Mouse (Mus musculus) megakaryocyte-erythroid progenitor cell, adult 5-6 weeks (primary cell): ENCODE measurements around the gene Srp14. TPM values are rescaled to one million over a fixed set of nuclear protein-coding genes. Genes with fewer than 3 reads are reported as not detected.
A peak's percentile ranks its signal among the peaks of the same experiment; 100 is the strongest.

Experiments
- ATAC-seq: replicated peaks from 2 replicates; pipeline ENCODE4 v1.8.0; 2016; ENCODE audit warnings: mild to moderate bottlenecking, inconsistent platforms; ENCODE audit not compliant: severe bottlenecking, poor library complexity, low FRiP score, low TSS enrichment
- total RNA-seq, 2 experiments: library from RNA; stranded (forward) in 1 of 2; stranded (reverse) in 1 of 2; fragments of 200-1000, 215-1000 nt in 1 of 2; fragments of >200 nt in 1 of 2; fragmentation: Nextera tagmentation in 1 of 2; gene quantifications; 2 replicates each; pipeline ENCODE4 v1.2.3; 2014 to 2017

The Srp14 gene
- total RNA-seq, 2 experiments from 2014 or later = 129 to 137 TPM

GRCm38 (mm10) chr2:118445696-118446674, 33.5 kb downstream of the Srp14 start:
- ATAC-seq = no peak

DNA sequence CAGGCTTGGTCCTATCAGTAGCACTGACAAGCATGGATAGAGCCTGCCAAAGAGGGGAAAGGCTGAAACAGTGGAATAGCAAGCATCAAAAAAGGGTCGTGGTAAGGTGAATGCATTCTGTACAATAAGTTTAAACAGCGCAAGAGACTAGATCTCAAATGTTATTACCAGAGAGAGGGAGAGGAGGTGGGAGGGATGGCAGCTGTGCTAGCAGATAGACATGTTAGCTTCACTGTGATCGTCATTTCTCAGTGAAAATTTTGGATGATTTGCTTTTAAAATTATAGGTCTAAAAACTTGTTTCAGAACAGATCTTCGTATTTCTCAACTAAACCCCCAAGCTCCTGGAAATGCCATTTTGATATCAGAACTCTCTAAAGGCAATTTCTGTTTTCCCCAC, 36.8 kb downstream of the Srp14 start:
- no peak for ATAC-seq

- no peak for ATAC-seq
These were observed 37.3 kb downstream of the Srp14 start for GRCm38 (mm10) chr2:118442172-118442571.

DNA sequence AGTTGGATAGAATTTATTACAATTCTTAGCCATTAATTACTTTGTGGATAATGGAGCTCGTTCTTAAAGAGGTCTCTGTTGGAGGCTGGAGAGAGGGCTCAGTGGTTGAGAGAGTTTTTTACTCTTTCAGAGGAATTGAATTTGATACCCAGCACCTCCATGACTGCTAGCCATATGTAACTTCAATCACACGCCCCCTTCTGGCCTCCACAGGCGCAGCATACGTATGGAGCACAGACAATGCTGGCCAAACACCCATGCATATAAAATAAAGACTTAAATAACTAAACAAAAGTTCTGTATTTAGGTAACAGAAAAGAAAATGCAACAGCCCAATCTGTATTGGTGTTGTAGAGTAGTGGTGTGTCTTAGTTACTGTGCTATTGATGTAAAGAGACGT, 47.9 kb downstream of the Srp14 start:
- ATAC-seq = peak; percentile 82

GRCm38 (mm10) chr2:118430630-118431029, 48.9 kb downstream of the Srp14 start:
- ATAC-seq = no peak

DNA sequence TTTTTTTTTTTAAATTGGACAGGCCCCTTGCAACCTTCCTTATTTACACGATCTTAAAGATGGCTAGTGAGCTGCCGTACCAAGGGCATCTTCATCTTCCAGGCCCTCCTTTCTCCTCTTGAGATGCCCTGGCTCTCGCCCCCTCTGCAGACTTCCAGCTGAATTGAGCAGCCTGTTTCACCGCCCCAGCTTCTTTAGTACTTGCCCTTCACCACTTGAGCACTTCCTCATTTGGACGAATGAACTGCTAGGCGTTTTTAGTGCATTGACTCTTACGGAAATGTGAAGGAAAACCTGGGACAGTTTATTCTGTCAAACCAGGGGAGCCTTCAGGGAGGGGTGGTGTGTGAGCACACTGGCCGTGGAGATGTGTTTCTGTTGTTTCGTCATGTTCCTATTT, 50.2 kb downstream of the Srp14 start:
- ATAC-seq = no peak

DNA sequence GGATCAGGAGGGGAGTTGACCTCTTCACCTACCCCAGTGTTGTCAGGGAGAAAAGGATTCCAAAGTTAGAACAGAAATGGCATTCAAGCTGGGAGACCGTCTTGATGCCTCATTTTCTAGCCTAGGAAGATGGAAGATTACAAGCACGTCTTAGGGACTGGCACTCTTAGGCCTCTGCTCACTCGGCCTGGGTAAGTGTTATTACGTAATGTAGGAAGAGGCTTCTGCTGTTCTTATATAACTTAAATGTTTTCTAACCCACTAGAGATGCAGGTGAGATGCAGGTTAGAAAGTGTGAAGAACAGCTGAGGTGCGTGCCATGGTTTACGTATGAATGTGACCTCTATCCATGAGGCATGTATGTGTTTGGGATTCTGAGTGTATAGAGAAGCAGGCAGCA, 51.2 kb downstream of the Srp14 start:
- ATAC-seq = no peak

Other genes starting within 250 kb of the Srp14 start
- 0.76 TPM in 1 of 2 replicates, not detected in the other for gene Fsip1, start 222.7 kb downstream of the Srp14 start, total RNA-seq (2014; fragmentation: Nextera tagmentation)
- gene Fsip1, start 222.7 kb downstream of the Srp14 start, total RNA-seq (2017) = not detected in 2 replicates
- not detected in 2 replicates for gene Gpr176, start 106.3 kb downstream of the Srp14 start, total RNA-seq (2014; fragmentation: Nextera tagmentation)
- not detected in 2 replicates for gene Gpr176, start 106.3 kb downstream of the Srp14 start, total RNA-seq (2017)
- gene Eif2ak4, start 91.1 kb downstream of the Srp14 start, total RNA-seq (2014; fragmentation: Nextera tagmentation) = 18.1 and 21.0 TPM in 2 replicates
- 12.6 and 17.9 TPM in 2 replicates for gene Eif2ak4, start 91.1 kb downstream of the Srp14 start, total RNA-seq (2017)
- gene Bmf, start 70.0 kb upstream of the Srp14 start, total RNA-seq (2014; fragmentation: Nextera tagmentation) = 1.2 TPM in 1 of 2 replicates, not detected in the other
- gene Bmf, start 70.0 kb upstream of the Srp14 start, total RNA-seq (2017) = 1.3 and 2.1 TPM in 2 replicates
- gene Bub1b, start 118.5 kb upstream of the Srp14 start, total RNA-seq (2014; fragmentation: Nextera tagmentation) = 51.3 and 64.1 TPM in 2 replicates
- gene Bub1b, start 118.5 kb upstream of the Srp14 start, total RNA-seq (2017) = 89.9 and 103 TPM in 2 replicates
- gene Pak6, start 183.6 kb upstream of the Srp14 start, total RNA-seq (2014; fragmentation: Nextera tagmentation) = 0.55 and 0.77 TPM in 2 replicates
- gene Pak6, start 183.6 kb upstream of the Srp14 start, total RNA-seq (2017) = 1.0 and 1.4 TPM in 2 replicates
- gene Ankrd63, start 224.3 kb upstream of the Srp14 start, total RNA-seq (2014; fragmentation: Nextera tagmentation) = not detected in 2 replicates
- gene Ankrd63, start 224.3 kb upstream of the Srp14 start, total RNA-seq (2017) = 0.15 and 0.19 TPM in 2 replicates
- gene Plcb2, start 248.7 kb upstream of the Srp14 start, total RNA-seq (2014; fragmentation: Nextera tagmentation) = 12.9 and 24.3 TPM in 2 replicates
- gene Plcb2, start 248.7 kb upstream of the Srp14 start, total RNA-seq (2017) = 6.2 and 16.3 TPM in 2 replicates